Mouse (Mus musculus): ENCODE results near the gene Phlda1. TPM values are rescaled to one million over a fixed set of nuclear protein-coding genes. Genes with fewer than 3 reads are reported as not detected.
A peak's percentile ranks its signal among the peaks of the same experiment; 100 is the strongest.

The Phlda1 gene
- polyA plus RNA-seq, 1 experiment from 2014 or later = 43.4 TPM

DNA sequence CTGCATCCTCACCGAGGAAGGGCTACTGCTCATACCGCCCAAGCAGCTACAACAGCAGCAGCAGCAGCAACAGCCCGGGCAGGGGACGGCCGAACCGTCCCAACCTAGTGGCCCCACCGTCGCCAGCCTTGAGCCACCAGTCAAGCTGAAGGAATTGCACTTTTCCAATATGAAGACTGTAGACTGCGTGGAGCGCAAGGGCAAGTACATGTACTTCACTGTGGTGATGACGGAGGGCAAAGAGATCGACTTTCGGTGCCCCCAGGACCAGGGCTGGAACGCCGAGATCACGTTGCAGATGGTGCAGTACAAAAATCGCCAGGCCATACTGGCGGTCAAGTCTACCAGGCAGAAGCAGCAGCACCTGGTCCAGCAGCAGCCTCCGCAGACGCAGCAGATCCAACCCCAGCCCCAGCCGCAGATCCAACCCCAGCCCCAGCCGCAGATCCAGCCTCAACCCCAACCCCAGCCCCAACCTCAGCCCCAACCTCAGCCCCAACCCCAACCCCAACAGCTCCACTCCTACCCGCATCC lies 907 bp downstream of the Phlda1 start:
- H3K9me3 ChIP-seq (replicated peaks) = no peaks in the 10 kb centered on the region
- ATAC-seq (ENCODE audit: insufficient number of reproducible peaks, low FRiP score, low TSS enrichment, low read depth) = no peak
- peak overlapping the region; percentile 92 for H3K4me2 ChIP-seq (replicated peaks)
- no peaks in the 10 kb centered on the region for H3K36me3 ChIP-seq
- H3K27ac ChIP-seq (replicated peaks) = peak overlapping the region; percentile 92
- no peaks in the 10 kb centered on the region for H3K27me3 ChIP-seq
- 0 out of 2 replicates have a peak, but pooled peaks cover 15% of the 10 kb centered on the region for H3K4me1 ChIP-seq
- H3K4me3 ChIP-seq (replicated peaks) = peak overlapping the region; percentile 82
- peak overlapping the region; percentile 90 for H3K9ac ChIP-seq
- WGBS = under 1% methylated on average over 23 of the region's 23 CpGs

DNA sequence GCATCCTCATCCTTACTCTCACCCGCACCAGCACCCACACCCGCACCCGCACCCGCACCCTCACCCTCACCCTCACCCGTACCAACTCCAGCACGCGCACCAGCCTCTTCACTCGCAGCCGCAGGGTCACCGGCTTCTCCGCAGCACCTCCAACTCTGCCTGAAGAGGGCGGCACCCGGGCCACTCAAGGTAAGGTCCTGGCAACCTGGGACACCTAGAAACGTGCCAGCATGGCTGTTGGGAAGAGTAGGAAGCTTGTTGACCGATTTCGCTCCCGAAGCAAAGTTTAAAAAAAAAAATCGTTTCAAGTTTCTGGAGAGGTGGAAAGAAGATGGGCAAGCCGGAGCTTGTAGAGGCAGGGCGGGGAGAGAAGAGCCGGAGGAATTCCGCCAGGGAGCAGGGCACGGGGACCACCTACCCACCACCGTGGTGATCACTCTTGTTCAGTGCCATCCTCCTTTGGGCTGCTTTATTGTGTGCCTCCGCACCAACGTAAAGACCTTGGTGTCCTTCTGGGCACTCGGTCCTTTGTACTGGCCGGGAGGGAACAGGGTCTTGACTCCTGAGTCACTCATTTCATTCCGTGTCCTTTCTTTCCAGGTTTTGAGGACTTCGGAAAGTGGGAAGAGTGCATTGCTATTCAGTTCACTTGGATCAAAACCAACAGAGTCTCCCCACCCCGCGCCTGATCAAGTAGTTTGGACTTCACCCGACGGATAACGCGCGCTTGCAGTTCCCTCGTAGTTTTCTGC lies 1.6 kb downstream of the Phlda1 start:
- Histone ChIP-seq H3K9ac (peak overlapping the region; percentile 90), H3K36me3 (no peaks in the 10 kb centered on the region), H3K4me2 (replicated peaks) (peak overlapping the region; percentile 92), H3K9me3 (replicated peaks) (no peaks in the 10 kb centered on the region), H3K27ac (replicated peaks) (peak overlapping the region; percentile 92), H3K4me1 (0 out of 2 replicates have a peak, but pooled peaks cover 15% of the 10 kb centered on the region), H3K27me3 (no peaks in the 10 kb centered on the region), H3K4me3 (replicated peaks) (peak overlapping the region; percentile 82)
- ATAC-seq (ENCODE audit: insufficient number of reproducible peaks, low FRiP score, low TSS enrichment, low read depth) = no peak
- WGBS = 1% methylated on average over 38 of the region's 38 CpGs

DNA sequence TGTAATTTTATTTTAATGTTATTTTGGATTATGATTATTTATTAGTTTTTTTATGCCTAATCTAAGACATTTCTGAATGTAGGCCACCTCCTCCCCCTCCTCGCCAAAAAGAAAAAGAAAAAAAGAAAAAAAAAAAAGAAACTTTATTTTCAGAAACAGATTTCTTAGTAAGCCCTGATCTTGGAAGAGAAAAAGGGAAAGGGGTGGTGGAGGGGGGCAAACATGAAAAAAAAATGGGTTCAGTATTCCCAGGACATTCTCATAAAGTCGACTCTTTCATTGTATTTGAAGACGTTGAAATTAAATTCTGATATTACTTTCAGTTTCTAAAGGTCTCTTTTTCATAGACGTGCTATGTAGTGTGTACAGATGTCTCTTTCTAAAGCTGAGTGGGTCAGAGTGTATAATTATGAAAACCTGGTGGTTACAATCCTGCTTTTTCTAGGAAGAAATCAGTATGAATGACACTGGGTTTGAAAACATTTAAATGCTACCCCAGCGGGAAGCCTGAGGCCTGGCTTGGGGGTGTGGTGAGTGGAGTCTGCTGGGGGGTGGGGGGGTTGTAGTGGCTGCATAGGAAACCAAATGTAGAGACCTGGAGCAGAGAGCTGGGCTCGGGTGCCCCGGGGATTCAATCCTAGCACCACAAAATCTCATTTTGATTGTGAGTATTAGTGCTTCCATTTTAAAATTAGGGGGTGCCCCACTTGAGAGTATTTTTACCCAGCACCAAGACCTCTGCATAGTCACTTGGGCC lies 2.4 kb downstream of the Phlda1 start:
- WGBS = 13% methylated on average over 7 of the region's 7 CpGs
- ATAC-seq (ENCODE audit: insufficient number of reproducible peaks, low FRiP score, low TSS enrichment, low read depth) = no peak
- Histone ChIP-seq H3K36me3 (no peaks in the 10 kb centered on the region), H3K4me3 (replicated peaks) (peak overlapping the region; percentile 82), H3K27me3 (no peaks in the 10 kb centered on the region), H3K9ac (no peak overlapping the region), H3K27ac (replicated peaks) (no peak overlapping the region), H3K4me1 (0 out of 2 replicates have a peak, but pooled peaks cover 15% of the 10 kb centered on the region), H3K4me2 (replicated peaks) (peak overlapping the region; percentile 92), H3K9me3 (replicated peaks) (no peaks in the 10 kb centered on the region)

DNA sequence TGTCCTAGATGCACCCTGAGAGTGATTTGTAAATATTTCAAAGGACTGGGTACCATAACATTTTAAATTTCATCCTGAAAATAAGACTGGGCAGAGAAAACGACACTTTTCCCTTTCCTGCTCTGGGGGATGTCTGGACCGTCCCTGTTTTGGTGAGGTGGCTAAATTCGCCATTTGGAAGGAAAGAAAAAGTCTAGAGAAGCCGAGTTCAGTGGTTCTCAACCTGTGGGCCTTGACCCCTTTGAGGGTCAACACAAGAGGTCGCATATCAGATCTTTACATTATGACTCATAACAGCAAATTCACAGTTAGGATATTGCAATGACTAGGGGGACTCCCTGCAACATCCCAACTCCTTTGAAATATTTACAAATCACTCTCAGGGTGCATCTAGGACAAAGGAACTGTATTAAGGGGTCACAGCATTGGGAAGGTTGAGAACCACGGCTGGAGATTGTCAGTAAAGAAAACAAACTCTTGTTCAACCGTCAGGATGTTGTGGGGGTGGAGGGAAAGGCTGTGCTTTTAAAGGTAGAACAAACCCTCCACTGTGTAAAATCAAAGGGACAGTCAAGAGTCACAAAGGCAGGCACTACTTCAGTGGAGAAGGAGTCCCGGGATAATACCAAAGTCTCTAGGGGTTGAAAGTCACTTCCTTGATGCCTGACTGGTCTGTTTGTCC lies 3.2 kb downstream of the Phlda1 start:
- peak overlapping the region; percentile 82 for H3K4me3 ChIP-seq (replicated peaks)
- no peaks in the 10 kb centered on the region for H3K27me3 ChIP-seq
- H3K4me1 ChIP-seq = 0 out of 2 replicates have a peak, but pooled peaks cover 15% of the 10 kb centered on the region
- no peaks in the 10 kb centered on the region for H3K9me3 ChIP-seq (replicated peaks)
- H3K27ac ChIP-seq (replicated peaks) = no peak overlapping the region
- H3K4me2 ChIP-seq (replicated peaks) = peak overlapping the region; percentile 92
- 31% methylated on average over 8 of the region's 8 CpGs for WGBS
- ATAC-seq (ENCODE audit: insufficient number of reproducible peaks, low FRiP score, low TSS enrichment, low read depth) = no peak
- no peaks in the 10 kb centered on the region for H3K36me3 ChIP-seq
- H3K9ac ChIP-seq = no peak overlapping the region

DNA sequence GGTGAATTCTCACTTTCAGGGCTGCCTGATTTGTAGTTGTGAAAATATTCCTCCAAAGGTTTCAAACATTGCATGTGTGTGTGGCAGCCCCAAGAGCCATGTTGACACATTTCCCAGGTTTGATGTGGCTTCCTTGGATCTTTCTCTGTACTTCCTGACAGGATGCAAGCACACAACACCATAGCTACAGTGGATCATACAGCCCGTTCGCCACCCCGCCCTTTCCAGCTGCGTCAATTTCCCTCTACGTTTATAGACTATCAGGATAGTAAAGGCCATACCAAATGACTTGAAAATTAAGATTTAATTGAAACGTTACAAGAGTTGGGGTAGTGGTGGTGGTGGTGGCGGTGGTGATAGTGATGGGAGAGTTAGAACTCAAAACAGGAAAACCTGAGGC lies 3.9 kb downstream of the Phlda1 start:
- H3K4me2 ChIP-seq (replicated peaks) = no peak overlapping the region
- no peaks in the 10 kb centered on the region for H3K9me3 ChIP-seq (replicated peaks)
- no peak for ATAC-seq (ENCODE audit: insufficient number of reproducible peaks, low FRiP score, low TSS enrichment, low read depth)
- no peak overlapping the region; the same call in 1 of the 2 replicates for H3K4me3 ChIP-seq (replicated peaks)
- no peak overlapping the region for H3K9ac ChIP-seq
- H3K4me1 ChIP-seq = 0 out of 2 replicates have a peak, but pooled peaks cover 15% of the 10 kb centered on the region
- no peaks in the 10 kb centered on the region for H3K36me3 ChIP-seq
- WGBS = 71% methylated on average over 7 of the region's 7 CpGs
- H3K27ac ChIP-seq (replicated peaks) = no peak overlapping the region
- H3K27me3 ChIP-seq = no peaks in the 10 kb centered on the region

DNA sequence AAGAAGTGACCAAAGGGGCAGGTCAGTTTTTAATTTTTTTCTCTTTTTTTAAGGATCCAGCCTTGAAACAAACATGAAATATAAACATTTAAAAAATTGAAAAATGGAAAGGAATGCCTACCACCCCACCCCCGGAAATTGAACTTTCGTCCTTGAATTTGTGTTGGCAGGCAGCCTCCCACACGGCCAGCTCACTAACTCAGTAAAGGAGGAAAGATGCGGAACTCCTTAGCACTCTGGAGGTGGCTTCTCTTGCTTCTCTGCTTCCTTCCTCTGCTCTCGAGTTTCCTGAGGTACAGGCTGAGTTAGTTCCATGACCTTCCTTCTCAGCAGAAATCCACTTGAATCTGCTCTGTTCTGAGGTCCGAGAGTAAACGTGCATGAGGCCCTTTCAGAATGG lies 4.7 kb downstream of the Phlda1 start:
- no peak overlapping the region for H3K27ac ChIP-seq (replicated peaks)
- H3K9me3 ChIP-seq (replicated peaks) = no peaks in the 10 kb centered on the region
- no peak overlapping the region for H3K9ac ChIP-seq
- H3K36me3 ChIP-seq = no peaks in the 10 kb centered on the region
- H3K4me1 ChIP-seq = peaks cover 17% of the 10 kb centered on the region; the same call in 1 of the 2 replicates
- ATAC-seq (ENCODE audit: insufficient number of reproducible peaks, low FRiP score, low TSS enrichment, low read depth) = no peak
- H3K4me2 ChIP-seq (replicated peaks) = no peak overlapping the region
- no peaks in the 10 kb centered on the region for H3K27me3 ChIP-seq
- 37% methylated on average over 7 of the region's 7 CpGs for WGBS
- no peak overlapping the region for H3K4me3 ChIP-seq (replicated peaks)

DNA sequence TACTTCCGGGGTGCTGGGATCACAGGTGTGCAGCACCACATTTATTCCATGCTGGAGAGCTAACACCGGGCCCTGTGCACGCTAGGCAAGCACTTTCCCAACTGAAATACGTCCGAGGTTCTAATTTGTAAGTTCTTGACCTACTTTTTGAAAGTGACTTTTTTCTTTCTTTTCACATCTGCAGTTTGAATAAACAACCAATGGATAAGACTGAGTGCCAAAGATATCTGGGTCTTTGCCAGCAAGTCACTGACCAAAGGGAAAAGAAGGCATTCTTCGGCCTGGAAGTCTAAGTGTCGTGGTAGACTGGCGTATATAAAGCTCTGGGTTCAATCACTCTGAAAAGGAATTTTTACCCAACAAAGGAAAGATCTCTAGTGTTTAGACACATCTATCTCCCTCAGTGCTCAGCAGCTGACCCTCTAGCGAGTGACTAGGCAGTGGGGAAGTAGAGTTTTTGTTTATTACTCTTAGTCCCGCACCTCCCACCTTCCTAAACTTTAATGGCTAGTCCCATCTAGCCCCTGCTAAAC lies 6.0 kb downstream of the Phlda1 start:
- peaks cover 23% of the 10 kb centered on the region; the same call in 1 of the 2 replicates for H3K4me1 ChIP-seq
- H3K27ac ChIP-seq (replicated peaks) = no peak overlapping the region
- no peaks in the 10 kb centered on the region for H3K36me3 ChIP-seq
- no peaks in the 10 kb centered on the region for H3K27me3 ChIP-seq
- ATAC-seq (ENCODE audit: insufficient number of reproducible peaks, low FRiP score, low TSS enrichment, low read depth) = no peak
- WGBS = 75% methylated on average over 10 of the region's 10 CpGs
- H3K9ac ChIP-seq = no peak overlapping the region
- H3K4me2 ChIP-seq (replicated peaks) = no peak overlapping the region
- no peak overlapping the region for H3K4me3 ChIP-seq (replicated peaks)
- no peaks in the 10 kb centered on the region for H3K9me3 ChIP-seq (replicated peaks)

DNA sequence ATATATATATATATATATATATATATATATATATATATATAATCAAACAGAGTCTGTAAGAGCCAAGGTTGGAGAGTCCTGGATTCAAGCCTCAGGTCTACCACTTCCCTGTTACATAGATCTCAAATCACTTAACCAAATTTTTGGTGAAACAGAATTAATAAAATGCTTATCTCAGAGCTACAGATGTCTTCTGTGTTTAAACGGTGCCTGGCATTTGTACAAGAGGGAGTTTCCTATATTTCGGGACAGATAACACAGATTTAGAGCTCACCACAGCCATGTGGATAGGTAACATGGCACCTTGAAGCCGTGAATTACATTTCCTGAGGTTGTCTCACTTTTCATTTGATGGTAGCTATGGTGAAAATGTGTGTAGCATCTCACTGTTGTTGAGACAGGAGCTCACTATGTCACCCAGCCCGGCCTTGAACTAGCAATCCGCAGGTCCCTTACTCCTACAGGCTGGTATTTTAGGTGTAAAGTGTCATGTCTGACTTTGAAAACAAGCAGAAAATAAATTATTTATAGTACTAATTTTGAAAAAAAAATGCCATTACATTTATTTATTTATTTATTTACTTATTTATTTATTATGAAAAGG lies 8.3 kb downstream of the Phlda1 start:
- Histone ChIP-seq H3K9me3 (replicated peaks) (no peaks in the 10 kb centered on the region), H3K4me2 (replicated peaks) (no peak overlapping the region), H3K4me1 (peaks cover 17% of the 10 kb centered on the region; the same call in 1 of the 2 replicates), H3K9ac (no peak overlapping the region), H3K4me3 (replicated peaks) (no peak overlapping the region), H3K27ac (replicated peaks) (no peak overlapping the region), H3K27me3 (no peaks in the 10 kb centered on the region), H3K36me3 (no peaks in the 10 kb centered on the region)
- no peak for ATAC-seq (ENCODE audit: insufficient number of reproducible peaks, low FRiP score, low TSS enrichment, low read depth)
- WGBS = 89% methylated on average over 5 of the region's 5 CpGs

DNA sequence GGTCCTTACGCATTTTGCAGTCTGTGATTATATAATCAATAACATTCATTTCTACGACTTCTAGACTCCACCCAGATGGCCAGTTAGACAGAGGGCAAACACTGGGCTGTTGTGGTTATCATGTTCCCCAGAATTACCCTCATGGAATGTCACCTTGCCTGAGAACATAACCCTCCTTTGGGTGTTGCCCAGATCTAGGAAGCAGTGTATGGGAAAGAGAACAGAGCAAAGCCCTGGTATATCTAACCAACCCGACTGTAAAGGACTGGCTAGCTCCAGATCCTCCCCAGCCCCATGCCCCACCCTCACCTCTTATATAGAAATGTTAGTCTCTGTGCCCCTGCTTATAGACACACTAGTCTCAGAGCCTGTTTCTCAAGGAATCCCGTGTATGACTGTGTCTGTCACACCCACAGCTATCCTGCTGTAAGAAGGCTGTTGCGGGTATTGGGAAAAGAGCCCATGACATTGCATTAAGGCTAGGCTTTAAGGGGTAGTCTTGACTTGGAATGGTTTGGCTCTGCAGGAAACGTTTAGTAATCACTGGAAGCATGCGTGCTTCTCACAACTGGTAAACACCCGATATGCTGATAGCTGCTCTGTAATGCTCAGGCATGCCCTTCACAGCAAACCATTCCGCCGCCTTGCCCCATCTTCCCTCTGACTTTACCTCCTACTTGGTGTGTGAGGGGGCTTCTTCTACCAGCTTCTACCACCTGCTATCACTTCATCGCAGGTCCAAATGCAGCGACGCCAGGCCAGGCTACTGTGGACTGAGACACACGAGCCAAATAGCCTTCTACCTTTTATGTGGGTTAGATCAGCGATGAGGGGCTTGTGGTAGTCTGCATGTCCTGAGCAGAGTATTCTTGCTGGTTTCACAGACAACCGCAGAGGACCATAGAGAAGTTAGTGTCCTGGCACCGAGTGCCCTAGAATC lies 9.3 kb downstream of the Phlda1 start:
- H3K9me3 ChIP-seq (replicated peaks) = no peaks in the 10 kb centered on the region
- 71% methylated on average over 17 of the region's 17 CpGs for WGBS
- H3K9ac ChIP-seq = no peak overlapping the region
- H3K4me2 ChIP-seq (replicated peaks) = no peak overlapping the region
- no peak overlapping the region for H3K27ac ChIP-seq (replicated peaks)
- H3K4me3 ChIP-seq (replicated peaks) = no peak overlapping the region
- ATAC-seq (ENCODE audit: insufficient number of reproducible peaks, low FRiP score, low TSS enrichment, low read depth) = no peak
- H3K27me3 ChIP-seq = no peaks in the 10 kb centered on the region
- no peaks in the 10 kb centered on the region for H3K36me3 ChIP-seq
- peaks cover 17% of the 10 kb centered on the region; the same call in 1 of the 2 replicates for H3K4me1 ChIP-seq

DNA sequence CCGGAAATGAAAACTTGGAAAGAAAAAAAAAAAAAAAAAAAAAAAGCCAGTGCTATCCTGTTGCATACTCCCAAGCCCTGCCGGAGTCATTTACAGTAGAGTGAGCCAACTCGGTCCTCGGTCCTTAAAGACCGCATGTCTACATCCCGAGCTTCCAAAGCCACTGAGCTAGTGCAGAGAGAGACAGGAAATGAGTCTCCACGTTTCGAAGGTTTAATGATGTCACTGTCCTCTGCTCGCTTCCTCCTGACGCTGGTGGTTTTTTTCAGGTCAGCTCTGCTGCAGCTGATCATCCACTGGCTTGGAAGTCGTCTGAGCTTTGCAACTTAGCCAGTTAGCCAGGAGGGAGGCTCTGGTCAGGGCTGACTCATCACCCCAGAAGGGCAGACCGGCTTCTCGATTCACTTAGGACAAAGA lies 10.1 kb downstream of the Phlda1 start:
- H3K4me1 ChIP-seq = peaks cover 17% of the 10 kb centered on the region; the same call in 1 of the 2 replicates
- no peaks in the 10 kb centered on the region for H3K36me3 ChIP-seq
- no peaks in the 10 kb centered on the region for H3K27me3 ChIP-seq
- ATAC-seq (ENCODE audit: insufficient number of reproducible peaks, low FRiP score, low TSS enrichment, low read depth) = no peak
- H3K9me3 ChIP-seq (replicated peaks) = no peaks in the 10 kb centered on the region
- 34% methylated on average over 13 of the region's 13 CpGs for WGBS
- no peak overlapping the region for H3K9ac ChIP-seq
- no peak overlapping the region for H3K4me3 ChIP-seq (replicated peaks)
- H3K27ac ChIP-seq (replicated peaks) = 0 out of 2 replicates have a peak overlapping the region, but pooled peaks have one; percentile 53
- H3K4me2 ChIP-seq (replicated peaks) = 0 out of 2 replicates have a peak overlapping the region, but pooled peaks have one; percentile 17

Data from embryonic facial prominence, embryonic 15.5 days (tissue).